Mouse (Mus musculus) spleen, adult 2 months (tissue): Measurements from ENCODE around the gene 1190005I06Rik. TPM values are rescaled to one million over a fixed set of nuclear protein-coding genes. Genes with fewer than 3 reads are reported as not detected.
A peak's percentile ranks its signal among the peaks of the same experiment; 100 is the strongest.

Source experiments
- DNase-seq, 2 experiments: peaks; one replicate each; pipeline versions ENCODE4 v3.0.0 to v3.0.0-alpha.2; 2012 to 2021; ENCODE audit warnings: low spot score in 2 of 2, low read depth in 1 of 2
- H3K27ac ChIP-seq: fragments of 200-500 bp; 2 replicates; pipeline ENCODE4 v1.5.1; 2012; ENCODE audit warnings: low read length, inconsistent platforms; ENCODE audit not compliant: insufficient read depth
- H3K27me3 ChIP-seq: fragments of 200-500 bp; 2 replicates; pipeline ENCODE4 v1.6.1; 2012; ENCODE audit warnings: mild to moderate bottlenecking, moderate library complexity, low read length, inconsistent platforms; ENCODE audit not compliant: control insufficient read depth, insufficient read depth
- H3K36me3 ChIP-seq: fragments of 200-500 bp; 2 replicates; pipeline ENCODE4 v1.6.1; 2012; ENCODE audit warnings: mild to moderate bottlenecking, low read length, inconsistent platforms; ENCODE audit not compliant: control insufficient read depth, insufficient read depth
- H3K4me1 ChIP-seq: fragments of 200-500 bp; 2 replicates; pipeline ENCODE4 v1.6.1; 2011; ENCODE audit warnings: inconsistent platforms; ENCODE audit not compliant: control insufficient read depth, insufficient read depth, insufficient read length
- H3K4me3 ChIP-seq: fragments of 200-500 bp; 2 replicates; pipeline ENCODE4 v1.5.1; 2011; ENCODE audit warnings: mild to moderate bottlenecking, inconsistent platforms; ENCODE audit not compliant: insufficient read depth, insufficient read length; ENCODE audit errors: extremely low read depth
- CTCF ChIP-seq: fragments of 200-500 bp; IDR thresholded peaks from 2 replicates; pipeline ENCODE4 v1.5.1; 2011; ENCODE audit warnings: mild to moderate bottlenecking, inconsistent platforms; ENCODE audit not compliant: insufficient read depth, insufficient read length, insufficient replicate concordance; ENCODE audit errors: extremely low read depth
- POLR2A ChIP-seq: fragments of 200-500 bp; IDR thresholded peaks from 2 replicates; pipeline ENCODE4 v1.6.1; 2011; ENCODE audit warnings: low read depth, low read length, inconsistent platforms
- WGBS: fragments of 180-500 bp; shearing (Covaris S2); methylation state at CpG from one replicate; pipeline ENCODE4 v1.1.7; 2018; 5-methylcytosine and 5-hydroxymethylcytosine counted together
- polyA plus RNA-seq: library from polyadenylated mRNA; depleted of rRNA; stranded (reverse); fragments of >200 nt; gene quantifications from 2 replicates; pipeline ENCODE4 v1.2.3, GENCODE M21; 2012

1190005I06Rik gene
- polyA plus RNA-seq, 1 experiment: 0.42 TPM

GRCm38 (mm10) chr8:120589921-120590320 is 57.5 kb downstream of the 1190005I06Rik start:
- 50% methylated on average over 2 of the region's 2 CpGs for WGBS
- no peak overlapping the region for H3K4me3 ChIP-seq
- H3K4me1 ChIP-seq: no peaks in the 10 kb centered on the region
- TF ChIP-seq POLR2A (no peak), CTCF (no peak)
- H3K36me3 ChIP-seq: no peaks in the 10 kb centered on the region; the same call in 1 of the 2 replicates
- no peak overlapping the region for H3K27ac ChIP-seq
- no peaks in the 10 kb centered on the region for H3K27me3 ChIP-seq
- no peak for DNase-seq

- TF ChIP-seq CTCF: no peak
- TF ChIP-seq POLR2A: no peak
- H3K36me3 ChIP-seq: no peaks in the 10 kb centered on the region; the same call in 1 of the 2 replicates
- H3K4me3 ChIP-seq: peak within 1 kb of the TSS; percentile 66
- peak; percentile 96 to 97 for DNase-seq
- under 1% methylated on average over 67 of the region's 67 CpGs for WGBS
- no peaks in the 10 kb centered on the region for H3K27me3 ChIP-seq
- no peak within 1 kb of the TSS; the same call in 1 of the 2 replicates for H3K27ac ChIP-seq
- H3K4me1 ChIP-seq: no peaks in the 10 kb centered on the region
Measured at GRCm38 (mm10) chr8:120588908-120589771, 58.3 kb downstream of the 1190005I06Rik start, which contains the start of gene Gins2. Gins2 (minus strand) TSS chr8:120589304.

DNA sequence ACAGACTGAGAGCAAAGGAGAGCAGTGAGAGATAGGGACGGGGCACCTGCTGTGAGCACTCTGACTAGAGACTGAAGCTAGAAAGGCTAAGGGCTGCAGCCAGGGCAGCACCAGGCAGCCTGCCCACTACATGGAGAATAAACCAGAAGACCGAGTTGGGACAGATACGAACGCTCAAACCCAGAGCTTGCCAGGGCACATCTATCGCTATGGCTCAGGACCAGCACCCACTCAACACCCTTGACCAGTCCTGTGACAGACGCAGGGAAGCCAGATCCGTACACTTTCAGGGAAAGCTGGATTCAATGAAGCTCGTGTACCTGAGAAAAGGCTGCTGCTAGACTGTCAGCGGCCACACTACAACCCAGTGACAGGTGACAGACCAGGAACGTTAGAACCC is 61.9 kb downstream of the 1190005I06Rik start:
- 91% methylated on average over 10 of the region's 10 CpGs for WGBS
- TF ChIP-seq POLR2A: no peak
- TF ChIP-seq CTCF: no peak
- Histone ChIP-seq H3K36me3 (peaks cover 8% of the 10 kb centered on the region), H3K27me3 (no peaks in the 10 kb centered on the region), H3K4me1 (no peaks in the 10 kb centered on the region), H3K4me3 (no peak overlapping the region), H3K27ac (no peak overlapping the region)
- no peak for DNase-seq

GRCm38 (mm10) chr8:120581811-120582210 is 65.6 kb downstream of the 1190005I06Rik start:
- H3K4me3 ChIP-seq: no peak overlapping the region
- no peak for DNase-seq
- H3K36me3 ChIP-seq: peaks cover 38% of the 10 kb centered on the region
- TF ChIP-seq CTCF (no peak), POLR2A (no peak)
- H3K27ac ChIP-seq: no peak overlapping the region
- H3K4me1 ChIP-seq: no peaks in the 10 kb centered on the region
- H3K27me3 ChIP-seq: no peaks in the 10 kb centered on the region
- 84% methylated on average over 8 of the region's 8 CpGs for WGBS

DNA sequence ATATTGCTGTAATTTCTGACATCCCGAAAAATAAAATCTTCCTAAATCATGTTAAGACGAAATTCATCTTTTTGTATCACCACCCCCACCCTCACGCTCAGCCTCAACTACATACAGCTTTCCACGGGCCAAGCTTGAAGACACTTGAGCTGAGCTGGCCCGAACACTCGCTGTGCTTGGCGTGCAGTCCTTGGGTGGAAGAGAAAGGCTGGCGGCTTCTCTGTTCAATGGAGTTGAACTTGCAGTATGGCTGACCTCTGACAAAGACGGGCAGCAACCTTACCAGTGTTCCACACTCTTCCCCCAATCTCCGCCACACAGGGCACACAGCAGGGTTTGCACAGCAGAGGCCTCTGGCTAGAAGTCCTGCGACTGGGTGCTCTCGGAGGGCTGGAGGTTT is 66.1 kb downstream of the 1190005I06Rik start:
- Histone ChIP-seq H3K4me1 (no peaks in the 10 kb centered on the region), H3K27ac (no peak overlapping the region), H3K36me3 (peaks cover 43% of the 10 kb centered on the region), H3K27me3 (no peaks in the 10 kb centered on the region), H3K4me3 (no peak overlapping the region)
- WGBS: 95% methylated on average over 12 of the region's 12 CpGs
- TF ChIP-seq POLR2A (no peak), CTCF (no peak)
- DNase-seq: no peak

GRCm38 (mm10) chr8:120580336-120581000 is 67.0 kb downstream of the 1190005I06Rik start:
- no peak for TF ChIP-seq POLR2A
- TF ChIP-seq CTCF: no peak
- Histone ChIP-seq H3K36me3 (peaks cover 50% of the 10 kb centered on the region), H3K27ac (no peak overlapping the region), H3K4me3 (no peak overlapping the region), H3K27me3 (no peaks in the 10 kb centered on the region), H3K4me1 (no peaks in the 10 kb centered on the region)
- DNase-seq: no peak
- WGBS: 96% methylated on average over 8 of the region's 8 CpGs
